Mouse (Mus musculus) gastrocnemius, postnatal 10 days (tissue): ENCODE results near the gene Foxd3. TPM values are rescaled to one million over a fixed set of nuclear protein-coding genes. Genes with fewer than 3 reads are reported as not detected.
A peak's percentile ranks its signal among the peaks of the same experiment; 100 is the strongest.

Experiments used
- DNase-seq: peaks from one replicate; pipeline ENCODE4 v3.0.0; 2021; ENCODE audit warnings: mixed read lengths
- microRNA-seq, 2 experiments: library from miRNA; unstranded; fragments of <30 nt; microRNA quantifications; one replicate each; pipeline ENCODE4 v1.2.0; 2021
- total RNA-seq, 2 experiments: library from RNA; stranded (reverse); gene quantifications; 2 replicates each; pipeline ENCODE4 v1.2.3; 2021

Gene Foxd3
- total RNA-seq, 2 experiments from 2014 or later: 4.6 to 4.7 TPM

GRCm38 (mm10) chr4:99657430-99657820 is 1.3 kb downstream of the Foxd3 start:
- DNase-seq: peak; percentile 22

- DNase-seq: peak; percentile 27
These were observed 1.9 kb downstream of the Foxd3 start for GRCm38 (mm10) chr4:99657831-99658470.

GRCm38 (mm10) chr4:99658881-99659280 is 2.8 kb downstream of the Foxd3 start:
- no peak for DNase-seq

- DNase-seq: no peak
These were observed 3.4 kb downstream of the Foxd3 start for GRCm38 (mm10) chr4:99659361-99660072.

GRCm38 (mm10) chr4:99660073-99660611 is 4.0 kb downstream of the Foxd3 start:
- DNase-seq: peak; percentile 23

GRCm38 (mm10) chr4:99660981-99661380 is 4.9 kb downstream of the Foxd3 start:
- peak; percentile 76 for DNase-seq

- DNase-seq: no peak
These were observed 5.9 kb downstream of the Foxd3 start for GRCm38 (mm10) chr4:99661956-99662355.

GRCm38 (mm10) chr4:99662431-99662830 is 6.3 kb downstream of the Foxd3 start:
- DNase-seq: no peak

GRCm38 (mm10) chr4:99662841-99663567 is 6.9 kb downstream of the Foxd3 start:
- peak; percentile 10 for DNase-seq

GRCm38 (mm10) chr4:99663710-99664109 is 7.6 kb downstream of the Foxd3 start:
- no peak for DNase-seq

GRCm38 (mm10) chr4:99670203-99670851 is 14.2 kb downstream of the Foxd3 start:
- no peak for DNase-seq

- DNase-seq: no peak
These were observed 19.1 kb downstream of the Foxd3 start for GRCm38 (mm10) chr4:99675191-99675590.

GRCm38 (mm10) chr4:99683941-99684340 is 27.8 kb downstream of the Foxd3 start:
- no peak for DNase-seq

GRCm38 (mm10) chr4:99686308-99686707 is 30.2 kb downstream of the Foxd3 start:
- DNase-seq: no peak

Small RNA genes within 50 kb of the gene (microRNA-seq; reads per million reads assigned to microRNA genes)
- 0 reads per million in 2 experiments for gene Gm23366

Other genes starting within 250 kb of the Foxd3 start
- 10 to 100 TPM; 10.5 to 10.6 TPM for gene Alg6, start 59.4 kb downstream of the Foxd3 start, total RNA-seq
- gene Efcab7, start 172.9 kb downstream of the Foxd3 start, total RNA-seq: 1 to 10 TPM; 3.3 to 5.4 TPM